Mouse (Mus musculus) bone marrow, adult 2 months (tissue): Measurements from ENCODE around the gene Atg4a.

ENCODE experiments used
- CTCF ChIP-seq: fragments of 200-500 bp; IDR thresholded peaks from 2 replicates; pipeline ENCODE4 v1.5.1; 2011; ENCODE audit warnings: low read length, control low read depth; ENCODE audit not compliant: control insufficient read depth, insufficient read depth
- POLR2A ChIP-seq: fragments of 200-500 bp; IDR thresholded peaks from 2 replicates; pipeline ENCODE4 v1.6.1; 2011; ENCODE audit warnings: low read depth, mild to moderate bottlenecking, control low read depth, low read length, borderline replicate concordance; ENCODE audit not compliant: control insufficient read depth

DNA sequence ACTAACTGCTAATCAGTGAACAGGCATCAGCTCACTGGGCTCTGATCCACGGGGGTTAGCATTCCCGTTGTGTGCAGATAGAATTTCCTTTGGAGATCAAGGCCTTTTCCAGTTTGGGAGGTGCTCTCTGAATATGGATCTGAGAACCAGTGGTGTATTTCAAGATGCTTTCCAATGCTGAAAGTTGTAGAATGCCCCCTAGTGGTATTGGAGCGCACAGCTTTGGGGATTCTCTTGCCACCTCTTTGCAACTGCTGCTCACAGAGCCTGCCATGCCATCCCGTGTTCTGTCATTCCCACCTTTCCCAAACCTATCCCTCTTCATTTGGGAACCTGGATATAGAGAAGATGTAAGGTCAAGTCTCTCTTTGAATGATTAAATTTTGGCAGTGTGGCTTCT, 201.5 kb downstream of the Atg4a start:
- TF ChIP-seq POLR2A = no peak
- no peak for TF ChIP-seq CTCF
